Mouse (Mus musculus) ZHBTc4 (cell line): ENCODE results near the gene Klf7.

ENCODE experiments used
- DNase-seq: peaks from one replicate; pipeline ENCODE4 v3.0.0-alpha.2; 2011; ENCODE audit warnings: low read depth, low spot score

Gene Klf7

GRCm38 (mm10) chr1:63980733-63981132 is 141.3 kb downstream of the Klf7 start:
- DNase-seq = no peak
